Mouse (Mus musculus): ENCODE measurements at regions not wholly inside any gene's neighbourhood (a gene's known extent, or its start where the extent isn't known, plus 50 kb on each side); places are given as distances from the start of the nearest gene placed in this dataset.

DNA sequence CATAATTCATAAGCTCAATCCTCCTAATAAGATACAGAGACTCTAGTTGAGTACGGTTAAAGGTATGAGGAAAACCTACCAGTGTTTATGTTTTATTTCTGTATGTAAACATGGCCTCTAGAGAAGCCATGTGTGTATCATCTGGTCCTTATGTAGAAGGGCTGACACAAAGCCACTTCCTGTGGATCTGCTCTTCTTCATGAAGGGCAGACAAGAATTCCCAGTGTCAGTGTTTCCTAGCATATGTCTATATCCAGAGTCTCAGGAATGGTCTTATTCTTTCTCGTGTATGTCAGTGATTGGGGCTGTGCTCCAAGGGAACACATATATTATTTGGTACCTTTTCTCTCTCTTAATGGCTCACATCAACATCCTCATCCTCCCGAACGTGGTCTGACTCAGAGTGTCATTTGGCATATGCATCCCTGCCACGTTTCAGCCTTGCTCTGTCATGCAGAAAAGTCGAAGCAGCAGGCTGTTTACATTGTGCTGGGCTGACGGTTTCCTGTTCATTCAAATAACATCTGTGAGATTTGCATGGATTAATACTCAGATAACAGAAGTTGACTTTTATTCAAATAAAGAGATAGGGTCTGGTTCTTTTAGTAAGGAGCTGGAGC is 59.3 kb upstream of the Cwc22 start:
- no peak for DNase-seq

DNA sequence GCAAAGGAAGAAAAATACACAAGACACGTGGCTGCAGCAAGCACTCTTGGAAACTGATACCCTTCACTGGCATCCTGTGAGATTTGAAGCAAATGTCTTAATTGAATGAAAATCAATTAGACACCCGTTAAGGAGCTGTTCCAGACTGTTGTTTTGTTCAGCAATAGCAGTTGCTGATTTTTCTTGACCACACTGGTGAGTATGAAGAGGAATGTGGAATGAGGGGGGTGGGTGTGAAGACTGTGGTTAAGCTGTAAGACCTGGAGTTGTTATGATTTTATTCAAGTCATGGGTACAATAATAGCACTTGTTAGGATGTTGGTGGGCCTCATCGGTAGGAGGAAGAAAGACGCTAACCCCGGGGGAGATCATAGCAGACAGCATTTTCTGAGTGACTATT is 58.3 kb upstream of the Cwc22 start:
- DNase-seq, result no peak
